Mouse (Mus musculus) brain, embryonic 14.5 days (tissue): ENCODE measurements around the gene Necab2. TPM values are rescaled to one million over a fixed set of nuclear protein-coding genes. Genes with fewer than 3 reads are reported as not detected.

ENCODE experiments used
- DNase-seq: peaks from one replicate; pipeline ENCODE4 v3.0.0-alpha.2; 2011; ENCODE audit warnings: low read depth
- CTCF ChIP-seq: fragments of 200-500 bp; IDR thresholded peaks from 2 replicates; pipeline ENCODE4 v1.5.1; 2012; ENCODE audit warnings: inconsistent platforms, mild to moderate bottlenecking, moderate library complexity, borderline replicate concordance; ENCODE audit not compliant: insufficient read depth, insufficient read length; ENCODE audit errors: extremely low read depth
- POLR2A ChIP-seq: fragments of 200-500 bp; IDR thresholded peaks from 2 replicates; pipeline ENCODE4 v1.6.1; 2012; ENCODE audit warnings: mild to moderate bottlenecking, inconsistent platforms, borderline replicate concordance; ENCODE audit not compliant: poor library complexity, insufficient read depth, insufficient read length, severe bottlenecking; ENCODE audit errors: extremely low read depth
- polyA plus RNA-seq: library from polyadenylated mRNA; depleted of rRNA; stranded (reverse); fragments of >200 nt; gene quantifications from 2 replicates; pipeline ENCODE4 v1.2.3, GENCODE M21; 2012

Gene Necab2
- polyA plus RNA-seq, 1 experiment = 43.5 TPM

GRCm38 (mm10) chr8:119440250-119440951, 6.1 kb upstream of the Necab2 start:
- TF ChIP-seq POLR2A = no peak
- TF ChIP-seq CTCF = peak; percentile 78
- DNase-seq = peak; percentile 83

DNA sequence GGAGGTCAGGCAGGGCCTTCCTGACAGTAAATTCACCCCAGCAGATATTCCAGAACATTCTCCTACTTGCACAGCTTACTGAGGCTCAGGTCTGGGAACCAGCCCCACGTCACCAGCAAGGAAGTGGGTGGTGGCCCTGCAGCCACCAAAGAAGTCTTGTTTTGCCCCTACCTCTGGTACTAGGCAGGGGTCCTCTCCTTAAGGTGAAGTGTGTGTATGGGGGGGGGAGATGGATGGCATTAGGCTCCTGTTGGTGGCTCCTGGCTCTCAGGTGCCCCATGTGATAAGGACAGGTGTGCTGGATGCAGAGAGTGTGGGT, 5.6 kb upstream of the Necab2 start:
- DNase-seq = no peak
- no peak for TF ChIP-seq CTCF
- TF ChIP-seq POLR2A = no peak

DNA sequence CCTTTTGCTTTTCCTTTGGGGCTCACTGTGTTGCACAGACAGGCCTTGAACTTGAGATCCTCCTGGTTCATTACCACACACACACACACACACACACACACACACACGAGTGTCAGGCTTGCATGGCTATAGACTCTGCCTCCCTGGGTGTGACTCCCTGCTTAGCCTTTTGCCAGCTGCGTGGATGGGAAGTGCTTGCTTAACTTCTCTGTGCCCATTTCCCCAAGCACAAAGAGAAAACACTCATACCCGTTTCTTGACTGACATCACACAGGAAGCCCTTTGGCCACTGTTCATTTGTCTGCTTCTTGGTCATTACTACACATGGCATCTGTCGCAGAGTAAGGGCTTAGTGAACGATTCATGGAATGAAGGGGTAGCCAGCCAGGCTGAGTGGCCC, 4.5 kb upstream of the Necab2 start:
- no peak for TF ChIP-seq CTCF
- no peak for TF ChIP-seq POLR2A
- no peak for DNase-seq

GRCm38 (mm10) chr8:119442970-119443369, 3.5 kb upstream of the Necab2 start:
- no peak for DNase-seq
- no peak for TF ChIP-seq CTCF

- DNase-seq = no peak
- no peak for TF ChIP-seq POLR2A
- no peak for TF ChIP-seq CTCF
Observed at GRCm38 (mm10) chr8:119446990-119447780, 666 bp downstream of the Necab2 start.

DNA sequence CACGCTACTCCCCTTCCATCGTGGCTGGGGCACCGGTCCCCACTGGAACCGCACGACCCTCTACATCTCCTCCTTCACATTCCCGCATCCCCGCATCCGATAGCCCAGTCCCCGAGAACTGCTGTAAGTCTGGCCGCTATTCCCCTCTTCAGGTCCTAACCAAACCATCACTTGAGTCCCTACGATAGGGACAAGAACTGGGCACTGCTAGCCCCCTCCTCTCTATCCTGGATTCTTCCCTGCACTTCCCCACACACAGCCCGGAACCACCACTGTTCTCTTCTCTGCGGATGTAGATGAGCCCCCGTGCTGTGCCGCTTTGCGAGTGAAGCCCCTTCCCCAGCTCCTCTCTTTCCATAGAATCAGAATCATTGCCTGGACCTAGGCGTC, 1.3 kb downstream of the Necab2 start:
- TF ChIP-seq POLR2A = no peak
- TF ChIP-seq CTCF = no peak
- no peak for DNase-seq

GRCm38 (mm10) chr8:119449627-119450026, 3.1 kb downstream of the Necab2 start:
- DNase-seq = no peak
- TF ChIP-seq POLR2A (no peak), CTCF (no peak)

DNA sequence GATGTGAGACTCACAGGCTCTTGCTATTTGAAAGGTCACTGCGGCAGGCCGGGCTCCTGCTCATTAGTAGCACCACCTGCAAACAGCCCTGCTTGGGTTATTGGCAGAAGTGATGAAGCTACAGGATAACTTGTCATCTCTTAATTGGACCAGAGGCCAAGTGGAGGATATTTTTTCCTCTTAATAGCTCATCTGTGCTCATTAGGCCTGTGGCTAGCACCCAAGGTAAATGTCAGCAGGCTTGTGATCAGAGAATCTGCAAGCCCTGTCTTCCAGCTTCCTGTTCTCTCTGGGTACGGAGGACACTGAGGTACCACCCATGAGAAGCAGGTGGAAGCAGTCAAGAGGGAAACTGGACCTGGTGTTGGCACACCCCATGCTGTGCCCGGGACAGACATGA, 4.6 kb downstream of the Necab2 start:
- TF ChIP-seq POLR2A (no peak), CTCF (no peak)
- peak; percentile 59 for DNase-seq

GRCm38 (mm10) chr8:119452919-119453318, 6.4 kb downstream of the Necab2 start:
- no peak for DNase-seq
- TF ChIP-seq POLR2A (no peak), CTCF (no peak)

DNA sequence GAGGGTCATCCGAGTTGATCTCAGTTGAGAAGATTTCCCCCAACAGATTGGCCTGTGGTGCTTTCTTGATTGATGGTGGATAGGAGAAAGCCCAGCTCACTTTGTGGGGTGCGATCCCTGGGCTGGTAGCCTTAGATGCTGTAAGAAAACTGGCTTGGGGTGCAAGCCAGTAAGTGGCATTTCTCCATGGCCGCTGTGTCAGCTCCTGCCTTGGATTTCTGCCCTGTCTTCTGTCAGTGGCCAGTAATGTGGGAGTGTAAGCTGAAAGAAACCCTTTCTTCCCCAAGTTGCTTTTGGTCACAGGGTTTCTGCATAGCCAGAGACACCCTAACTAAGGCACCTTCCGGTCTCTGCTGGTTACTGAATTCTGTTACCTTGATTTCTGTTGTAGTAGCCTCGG, 9.5 kb downstream of the Necab2 start:
- no peak for DNase-seq
- TF ChIP-seq CTCF = no peak
- TF ChIP-seq POLR2A = no peak

GRCm38 (mm10) chr8:119459724-119460123, 13.2 kb downstream of the Necab2 start:
- peak; percentile 90 for DNase-seq
- no peak for TF ChIP-seq CTCF
- no peak for TF ChIP-seq POLR2A

DNA sequence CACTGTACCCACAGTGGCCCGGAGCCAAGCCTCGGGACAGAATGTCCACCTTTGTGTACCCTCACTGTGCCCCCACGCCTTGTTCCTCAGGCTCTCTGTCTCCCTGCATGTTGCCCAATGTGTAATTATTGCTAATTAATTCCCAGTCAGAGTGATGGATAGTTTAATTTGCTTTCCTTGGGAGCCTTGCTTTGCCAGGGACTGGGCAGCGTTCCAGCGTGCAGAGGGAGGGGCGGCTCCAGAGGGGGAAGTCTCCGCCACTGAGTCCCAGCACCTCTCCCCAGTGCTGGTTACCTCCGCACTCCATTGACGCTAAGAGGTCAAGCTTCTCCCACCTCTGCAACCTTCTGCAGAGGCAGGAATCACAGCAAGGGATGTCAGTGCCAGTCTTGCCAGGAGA, 14.8 kb downstream of the Necab2 start:
- peak; percentile 92 for DNase-seq
- no peak for TF ChIP-seq CTCF
- TF ChIP-seq POLR2A = no peak
